Mouse (Mus musculus) embryo, embryonic 10 days (tissue): ENCODE measurements around the gene Nfkbie.

Source experiments
- DNase-seq: peaks from one replicate; pipeline ENCODE4 v3.0.0-alpha.2; 2015; ENCODE audit warnings: low spot score

Gene Nfkbie

GRCm38 (mm10) chr17:45582188-45582587 is 26.7 kb downstream of the Nfkbie start:
- no peak for DNase-seq

GRCm38 (mm10) chr17:45582715-45583355 is 27.3 kb downstream of the Nfkbie start:
- no peak for DNase-seq

- no peak for DNase-seq
Measured at GRCm38 (mm10) chr17:45584096-45584896, 28.8 kb downstream of the Nfkbie start.

GRCm38 (mm10) chr17:45584939-45585678 is 29.6 kb downstream of the Nfkbie start:
- DNase-seq, result peak; percentile 88

- DNase-seq, result no peak
Measured at GRCm38 (mm10) chr17:45585725-45586448, 30.4 kb downstream of the Nfkbie start.

GRCm38 (mm10) chr17:45586449-45586837 is 30.9 kb downstream of the Nfkbie start:
- no peak for DNase-seq

GRCm38 (mm10) chr17:45588370-45588769 is 32.9 kb downstream of the Nfkbie start:
- DNase-seq, result no peak

- no peak for DNase-seq
Measured at GRCm38 (mm10) chr17:45589236-45589635, 33.7 kb downstream of the Nfkbie start.

- DNase-seq, result no peak
Measured at GRCm38 (mm10) chr17:45589844-45590243, 34.3 kb downstream of the Nfkbie start.

- no peak for DNase-seq
Measured at GRCm38 (mm10) chr17:45590410-45590809, 34.9 kb downstream of the Nfkbie start.

- DNase-seq, result no peak
Measured at GRCm38 (mm10) chr17:45591701-45592605, 36.5 kb downstream of the Nfkbie start.

- no peak for DNase-seq
Measured at GRCm38 (mm10) chr17:45592606-45593431, 37.3 kb downstream of the Nfkbie start.

GRCm38 (mm10) chr17:45593479-45593878 is 38.0 kb downstream of the Nfkbie start:
- no peak for DNase-seq

- DNase-seq, result no peak
Measured at GRCm38 (mm10) chr17:45594195-45594594, 38.7 kb downstream of the Nfkbie start.

GRCm38 (mm10) chr17:45594881-45595735 is 39.6 kb downstream of the Nfkbie start:
- DNase-seq, result peak; percentile 75

GRCm38 (mm10) chr17:45595736-45596390 is 40.4 kb downstream of the Nfkbie start:
- no peak for DNase-seq

GRCm38 (mm10) chr17:45596631-45597396 is 41.3 kb downstream of the Nfkbie start:
- peak; percentile 60 for DNase-seq

GRCm38 (mm10) chr17:45597787-45598186 is 42.3 kb downstream of the Nfkbie start:
- no peak for DNase-seq
